Mouse (Mus musculus) heart, embryonic 13.5 days (tissue): ENCODE measurements around the gene Scn1a. TPM values are rescaled to one million over a fixed set of nuclear protein-coding genes. Genes with fewer than 3 reads are reported as not detected.

Experiments
- ATAC-seq: fragments of 200-750 bp; cut with Nextera tagmentation; 2 replicates; pipeline ENCODE4 v1.8.0; 2017; ENCODE audit warnings: moderate TSS enrichment; ENCODE audit not compliant: insufficient number of reproducible peaks, low FRiP score, low TSS enrichment; ENCODE audit errors: extremely low read depth
- H3K27ac ChIP-seq: fragments of 300-500 bp; sonication (generic); replicated peaks from 2 replicates; pipeline ENCODE4 v1.5.1; 2015; ENCODE audit warnings: moderate library complexity, mild to moderate bottlenecking, inconsistent platforms
- H3K27me3 ChIP-seq: fragments of 300-500 bp; sonication (generic); replicated peaks from 2 replicates; pipeline ENCODE4 v1.6.1; 2015; ENCODE audit warnings: mild to moderate bottlenecking, inconsistent platforms
- H3K36me3 ChIP-seq: fragments of 300-500 bp; sonication (generic); 2 replicates; pipeline ENCODE4 v1.6.1; 2015; ENCODE audit warnings: mild to moderate bottlenecking, inconsistent platforms
- H3K4me1 ChIP-seq: fragments of 300-500 bp; sonication (generic); 2 replicates; pipeline ENCODE4 v1.6.1; 2015; ENCODE audit warnings: inconsistent platforms
- H3K4me2 ChIP-seq: fragments of 300-500 bp; sonication (generic); 2 replicates; pipeline ENCODE4 v1.6.1; 2015; ENCODE audit warnings: inconsistent platforms, mild to moderate bottlenecking, moderate library complexity
- H3K4me3 ChIP-seq: fragments of 300-500 bp; sonication (generic); 2 replicates; pipeline ENCODE4 v1.5.1; 2015; ENCODE audit warnings: moderate library complexity, mild to moderate bottlenecking, inconsistent platforms
- H3K9ac ChIP-seq: fragments of 300-500 bp; sonication (generic); 2 replicates; pipeline ENCODE4 v1.6.1; 2015; ENCODE audit warnings: inconsistent platforms, mild to moderate bottlenecking, moderate library complexity
- H3K9me3 ChIP-seq: fragments of 300-500 bp; sonication (generic); 2 replicates; pipeline ENCODE4 v1.6.1; 2016; ENCODE audit warnings: inconsistent platforms
- WGBS: fragments of 180-500 bp; shearing (Covaris S2); methylation state at CpG from one replicate; pipeline ENCODE4 v1.1.7; 2015; ENCODE audit warnings: mixed read lengths; 5-methylcytosine and 5-hydroxymethylcytosine counted together
- polyA plus RNA-seq: library from polyadenylated mRNA; unstranded; fragments of >200 nt; fragmentation: Nextera tagmentation; extraction: Ambion mirVana; gene quantifications from 2 replicates; pipeline ENCODE4 v1.2.1, GENCODE M21; 2015

Scn1a gene
- polyA plus RNA-seq, 1 experiment from 2014 or later: 0.05 TPM

DNA sequence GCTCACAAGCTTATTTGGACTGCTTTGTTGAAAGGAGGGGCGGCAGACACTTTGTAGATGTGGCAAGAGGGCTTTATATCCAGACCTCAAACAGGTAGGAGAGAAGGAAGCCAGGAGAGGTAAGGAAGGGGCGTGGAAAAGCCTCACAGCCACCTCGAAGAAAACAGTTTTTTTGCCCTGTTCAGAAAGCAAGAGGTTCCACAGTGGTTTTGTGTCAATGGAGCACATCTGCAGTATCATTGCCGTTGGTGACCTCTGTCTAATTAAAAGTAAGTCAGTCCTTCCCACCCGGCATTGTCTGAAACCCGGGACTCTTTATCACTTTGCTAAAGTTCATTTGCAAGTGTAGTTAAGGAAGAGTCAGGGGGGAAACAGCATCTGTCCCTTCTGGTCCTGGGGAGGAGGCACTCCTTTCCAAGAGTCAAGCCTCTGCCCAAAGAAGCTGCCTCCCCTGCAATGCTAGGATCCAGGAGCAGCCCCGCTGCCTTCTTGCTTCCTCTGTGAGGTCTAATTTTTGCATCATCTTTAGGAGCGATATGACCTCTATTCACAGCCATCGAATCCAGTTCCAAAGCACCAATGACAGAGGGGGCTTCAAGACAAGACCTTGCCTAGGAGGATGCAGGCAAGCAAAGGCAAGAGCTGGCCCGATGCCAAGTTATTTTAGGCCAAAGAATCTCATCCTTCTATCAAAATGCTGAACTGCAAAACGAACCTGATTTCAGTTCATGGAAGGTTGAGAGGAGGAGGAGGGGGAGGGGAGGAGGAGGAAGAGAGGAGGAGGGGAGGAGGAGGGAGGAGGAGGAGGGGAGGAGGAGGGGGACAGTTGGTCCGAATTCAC, 31.5 kb downstream of the Scn1a start:
- H3K4me3 ChIP-seq: peak overlapping the region; percentile 51
- WGBS: 5% methylated on average over 12 of the region's 12 CpGs
- peak overlapping the region; percentile 76 for H3K4me2 ChIP-seq
- peaks cover 13% of the 10 kb centered on the region for H3K4me1 ChIP-seq
- peak overlapping the region; percentile 62 for H3K9ac ChIP-seq
- peaks cover 24% of the 10 kb centered on the region for H3K27me3 ChIP-seq
- H3K27ac ChIP-seq: no peak overlapping the region
- H3K9me3 ChIP-seq: no peaks in the 10 kb centered on the region
- no peak for ATAC-seq
- H3K36me3 ChIP-seq: no peaks in the 10 kb centered on the region

GRCm38 (mm10) chr2:66408456-66408855, 32.2 kb downstream of the Scn1a start:
- WGBS: 9% methylated on average over 11 of the region's 11 CpGs
- Histone ChIP-seq H3K9me3 (no peaks in the 10 kb centered on the region), H3K27ac (no peak overlapping the region), H3K9ac (peak overlapping the region; percentile 62), H3K4me2 (peak overlapping the region; percentile 76), H3K4me1 (peaks cover 13% of the 10 kb centered on the region), H3K4me3 (peak overlapping the region; percentile 51), H3K36me3 (no peaks in the 10 kb centered on the region), H3K27me3 (peaks cover 24% of the 10 kb centered on the region)
- no peak for ATAC-seq

DNA sequence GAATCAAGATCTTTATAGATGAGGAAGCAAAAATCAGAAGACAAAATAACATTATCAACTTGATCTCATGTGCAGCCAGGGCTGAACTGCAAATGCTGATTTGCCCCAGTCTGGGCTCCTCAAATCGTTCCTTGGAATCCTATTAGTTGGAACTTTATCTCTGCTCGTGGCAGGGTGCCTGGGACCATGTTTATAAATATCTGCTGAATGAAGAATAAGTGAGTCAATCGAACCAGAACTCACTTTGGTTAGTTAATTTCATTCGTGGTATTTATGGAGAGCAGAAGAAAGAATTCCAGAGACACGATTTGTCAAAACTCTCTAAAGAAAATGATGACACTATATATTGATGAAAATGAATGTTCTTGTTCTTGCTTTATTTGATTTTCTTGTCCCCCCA, 48.1 kb downstream of the Scn1a start:
- Histone ChIP-seq H3K4me2 (no peak overlapping the region), H3K9me3 (no peaks in the 10 kb centered on the region), H3K4me3 (no peak overlapping the region), H3K36me3 (no peaks in the 10 kb centered on the region), H3K27ac (no peak overlapping the region), H3K9ac (no peak overlapping the region), H3K4me1 (no peaks in the 10 kb centered on the region), H3K27me3 (no peaks in the 10 kb centered on the region)
- WGBS: 55% methylated on average over 5 of the region's 5 CpGs
- ATAC-seq: no peak

- Histone ChIP-seq H3K27me3 (no peaks in the 10 kb centered on the region), H3K4me1 (no peaks in the 10 kb centered on the region), H3K4me2 (no peak overlapping the region), H3K4me3 (no peak overlapping the region), H3K36me3 (no peaks in the 10 kb centered on the region), H3K27ac (no peak overlapping the region), H3K9ac (no peak overlapping the region), H3K9me3 (peaks cover 4% of the 10 kb centered on the region; the same call in 1 of the 2 replicates)
- WGBS: 88% methylated on average over 2 of the region's 2 CpGs
- ATAC-seq: no peak
Observed at GRCm38 (mm10) chr2:66367957-66368356, 72.7 kb downstream of the Scn1a start.

- Histone ChIP-seq H3K27me3 (no peaks in the 10 kb centered on the region), H3K9ac (no peak overlapping the region), H3K27ac (no peak overlapping the region), H3K36me3 (no peaks in the 10 kb centered on the region), H3K4me3 (no peak overlapping the region), H3K4me2 (no peak overlapping the region), H3K4me1 (no peaks in the 10 kb centered on the region), H3K9me3 (no peaks in the 10 kb centered on the region)
- no peak for ATAC-seq
- WGBS: 71% methylated on average over 2 of the region's 2 CpGs
Observed at GRCm38 (mm10) chr2:66350590-66350989, 90.0 kb downstream of the Scn1a start.

GRCm38 (mm10) chr2:66346622-66347021, 94.0 kb downstream of the Scn1a start:
- Histone ChIP-seq H3K27me3 (no peaks in the 10 kb centered on the region), H3K4me3 (no peak overlapping the region), H3K36me3 (no peaks in the 10 kb centered on the region), H3K27ac (no peak overlapping the region), H3K9ac (no peak overlapping the region), H3K9me3 (no peaks in the 10 kb centered on the region), H3K4me1 (no peaks in the 10 kb centered on the region), H3K4me2 (no peak overlapping the region)
- ATAC-seq: no peak
- 81% methylated on average over 1 of the region's 1 CpGs for WGBS

GRCm38 (mm10) chr2:66346181-66346580, 94.5 kb downstream of the Scn1a start:
- Histone ChIP-seq H3K27ac (no peak overlapping the region), H3K9ac (no peak overlapping the region), H3K27me3 (no peaks in the 10 kb centered on the region), H3K4me3 (no peak overlapping the region), H3K9me3 (no peaks in the 10 kb centered on the region), H3K4me1 (no peaks in the 10 kb centered on the region), H3K36me3 (no peaks in the 10 kb centered on the region), H3K4me2 (no peak overlapping the region)
- no peak for ATAC-seq
- WGBS: 59% methylated on average over 3 of the region's 3 CpGs

DNA sequence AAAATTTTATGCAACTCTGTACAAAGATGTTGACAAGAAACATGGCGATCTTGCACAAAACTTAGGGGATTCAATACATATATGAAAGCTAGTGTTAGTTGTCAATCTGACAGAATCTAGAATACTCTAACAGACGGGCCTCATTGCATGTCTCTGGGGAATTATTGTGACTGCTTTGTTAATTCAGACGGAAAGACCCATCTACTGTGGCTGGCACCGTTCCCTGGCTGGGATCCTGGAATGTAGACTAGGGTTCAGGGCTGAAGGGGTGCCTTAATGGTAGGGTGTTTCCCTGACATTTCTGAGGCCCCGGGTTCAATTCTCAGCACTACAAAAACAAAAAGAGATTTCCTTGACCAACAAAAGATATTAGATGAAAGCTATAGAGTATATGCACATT, 103.2 kb downstream of the Scn1a start:
- H3K4me2 ChIP-seq: no peak overlapping the region
- H3K9ac ChIP-seq: no peak overlapping the region
- H3K9me3 ChIP-seq: no peaks in the 10 kb centered on the region
- H3K27ac ChIP-seq: no peak overlapping the region
- no peaks in the 10 kb centered on the region for H3K36me3 ChIP-seq
- 65% methylated on average over 5 of the region's 5 CpGs for WGBS
- H3K4me3 ChIP-seq: no peak overlapping the region
- no peaks in the 10 kb centered on the region for H3K27me3 ChIP-seq
- H3K4me1 ChIP-seq: no peaks in the 10 kb centered on the region
- no peak for ATAC-seq

DNA sequence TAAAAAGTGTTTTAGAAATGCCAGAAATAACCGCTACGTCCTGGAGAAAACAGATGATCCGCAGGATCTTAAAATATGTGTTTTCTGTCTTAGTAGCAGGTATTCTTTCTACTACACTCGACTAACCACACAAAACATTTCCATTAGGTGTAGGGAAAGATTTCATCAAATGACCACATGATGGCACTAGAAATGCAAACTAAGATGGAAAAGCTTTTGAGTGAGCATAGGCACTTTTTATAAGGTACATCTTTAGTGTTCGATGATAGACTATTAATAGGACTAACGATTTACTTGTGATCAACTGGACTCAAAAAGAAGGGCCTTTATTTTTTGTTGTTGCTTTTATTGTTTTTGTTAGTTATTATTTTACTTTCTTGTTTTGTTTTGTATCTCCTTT, 104.2 kb downstream of the Scn1a start:
- no peak overlapping the region for H3K27ac ChIP-seq
- 60% methylated on average over 6 of the region's 6 CpGs for WGBS
- H3K4me3 ChIP-seq: no peak overlapping the region
- no peaks in the 10 kb centered on the region for H3K4me1 ChIP-seq
- H3K27me3 ChIP-seq: no peaks in the 10 kb centered on the region
- H3K9me3 ChIP-seq: no peaks in the 10 kb centered on the region
- H3K4me2 ChIP-seq: no peak overlapping the region
- H3K9ac ChIP-seq: no peak overlapping the region
- H3K36me3 ChIP-seq: no peaks in the 10 kb centered on the region
- ATAC-seq: no peak

- Histone ChIP-seq H3K27me3 (no peaks in the 10 kb centered on the region), H3K4me2 (no peak overlapping the region), H3K4me3 (no peak overlapping the region), H3K27ac (no peak overlapping the region), H3K9me3 (no peaks in the 10 kb centered on the region), H3K4me1 (no peaks in the 10 kb centered on the region), H3K36me3 (no peaks in the 10 kb centered on the region), H3K9ac (no peak overlapping the region)
- no peak for ATAC-seq
- WGBS: 61% methylated on average over 3 of the region's 3 CpGs
Observed at GRCm38 (mm10) chr2:66272551-66272950, 168.1 kb downstream of the Scn1a start.

- Histone ChIP-seq H3K27me3 (no peaks in the 10 kb centered on the region; the same call in 1 of the 2 replicates), H3K4me1 (peaks cover 17% of the 10 kb centered on the region), H3K9ac (peak within 1 kb of the TSS; percentile 84), H3K4me3 (peak within 1 kb of the TSS; percentile 91), H3K4me2 (peak within 1 kb of the TSS; percentile 76), H3K36me3 (peaks cover 7% of the 10 kb centered on the region), H3K9me3 (no peaks in the 10 kb centered on the region), H3K27ac (peak within 1 kb of the TSS; percentile 51)
- WGBS: under 1% methylated on average over 56 of the region's 56 CpGs
- peak; percentile 98 for ATAC-seq
Observed at GRCm38 (mm10) chr2:66256220-66257131, 184.2 kb downstream of the Scn1a start, which contains the start of gene Ttc21b. Gene Ttc21b (minus strand): TSS chr2:66256617.
